Mouse (Mus musculus) heart, postnatal 14 days (tissue): ENCODE measurements around the gene Fam166a. TPM values are rescaled to one million over a fixed set of nuclear protein-coding genes. Genes with fewer than 3 reads are reported as not detected.

Source experiments
- DNase-seq, 2 experiments: peaks; one replicate each; pipeline ENCODE4 v3.0.0; 2021 to 2022
- intact Hi-C: fragments of 180-260 bp; cut with DNase I; formaldehyde crosslinking; loops from one replicate; pipeline ENCODE4 v1.15.1; 2025
- long read RNA-seq, 2 experiments: library from polyadenylated mRNA; stranded (forward); transcript quantifications; one replicate each; pipeline ENCODE4 v2.0.0; 2021
- total RNA-seq, 2 experiments: library from RNA; stranded (reverse); gene quantifications; 2 replicates each; pipeline ENCODE4 v1.2.3; 2021

Fam166a gene
- total RNA-seq: not detected
- long read RNA-seq, experiment 1: 0 reads
- long read RNA-seq, experiment 2: 0 reads

DNA sequence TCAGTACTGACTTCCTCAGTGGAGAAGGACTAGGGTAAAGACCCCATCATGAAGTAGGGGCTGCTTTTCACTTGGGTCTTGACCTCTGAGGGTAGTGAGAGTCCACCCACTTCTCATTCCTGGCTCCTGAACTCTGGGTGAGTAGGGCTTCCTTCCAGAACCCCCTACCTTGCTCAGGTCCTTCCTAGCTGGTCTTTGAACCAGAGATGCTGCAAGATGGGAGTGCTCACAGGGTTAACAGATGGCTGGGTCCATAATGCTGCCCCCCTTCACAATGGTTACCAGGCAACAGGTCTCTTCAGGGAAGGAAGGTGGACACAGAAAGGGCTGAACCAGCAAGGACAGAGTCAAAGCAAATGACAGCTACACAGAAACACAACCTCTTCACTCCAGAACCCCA, at the start of gene Fam166a:
Gene Fam166a (plus strand): TSS at position 301 of the 400 bp plus-strand sequence.
- no peak for DNase-seq
- intact Hi-C loops: no loop called here

DNA sequence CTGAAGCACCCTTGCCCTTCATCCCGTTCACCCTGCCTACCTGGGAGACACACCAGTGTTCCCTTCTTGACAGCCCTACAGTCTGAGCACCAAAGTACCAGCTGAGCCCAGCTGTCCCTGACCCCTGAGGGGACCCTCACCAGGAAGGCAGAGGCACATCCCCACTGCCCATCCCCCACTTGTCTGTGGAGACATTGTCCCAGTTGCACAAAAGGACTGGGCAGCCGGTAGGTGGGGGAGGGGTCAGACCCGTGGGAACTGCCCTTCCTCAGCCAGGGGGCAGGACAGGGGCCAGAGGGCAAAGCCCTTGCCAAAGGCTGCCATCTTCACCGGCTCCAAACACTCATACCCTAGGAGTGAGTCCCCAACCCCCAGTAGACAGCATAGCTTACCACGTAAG, 48.8 kb upstream of the Fam166a start:
- no peak for DNase-seq
- intact Hi-C loops: no loop called here

DNA sequence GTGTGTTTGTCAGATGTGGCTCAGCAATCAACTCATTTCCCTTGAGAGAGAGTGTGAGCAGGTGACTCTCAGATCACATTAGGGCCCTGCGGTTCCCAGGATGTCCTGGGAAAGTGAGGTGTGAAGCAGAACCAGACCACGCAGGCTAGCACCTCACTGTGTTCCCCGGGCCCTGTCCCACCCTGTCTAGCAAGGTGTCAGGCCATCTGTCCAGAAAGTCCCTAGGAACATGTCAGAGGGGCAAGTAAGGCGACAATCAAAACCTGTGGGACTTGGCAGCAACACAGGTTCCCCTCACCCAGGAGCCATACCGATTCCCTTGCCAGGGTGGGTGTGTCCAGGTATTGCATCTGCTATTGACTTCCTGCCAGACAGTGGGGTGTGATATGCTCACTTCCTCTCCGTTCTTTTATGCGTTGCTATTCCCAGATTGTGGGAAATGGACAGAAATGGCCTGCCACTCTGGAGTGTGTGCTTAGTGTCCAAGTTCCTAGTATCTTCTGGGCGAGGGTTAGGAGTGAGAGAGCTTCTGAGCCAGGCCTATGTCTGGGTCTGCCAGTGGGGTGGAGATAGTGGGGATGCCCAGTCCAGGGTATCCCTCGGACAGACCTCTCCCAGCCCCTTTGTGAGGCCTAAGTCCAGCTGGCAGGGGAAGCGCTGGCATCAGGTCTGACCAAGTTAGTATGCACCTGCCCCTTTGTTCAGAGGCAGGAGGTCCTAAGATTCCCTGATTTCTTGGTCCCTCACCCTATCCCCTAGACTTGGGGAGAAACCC, 48.0 kb upstream of the Fam166a start:
- intact Hi-C loops: no loop called here
- peak in 1 of 2 experiments; percentile 38 for DNase-seq

- DNase-seq: no peak
- intact Hi-C loops: no loop called here
Observed at GRCm38 (mm10) chr2:25171101-25171768, 47.3 kb upstream of the Fam166a start.

GRCm38 (mm10) chr2:25171769-25172153, 46.8 kb upstream of the Fam166a start:
- no peak for DNase-seq
- intact Hi-C loops: no loop called here

- intact Hi-C loops: no loop called here
Observed at GRCm38 (mm10) chr2:25172629-25173028, 45.9 kb upstream of the Fam166a start.

DNA sequence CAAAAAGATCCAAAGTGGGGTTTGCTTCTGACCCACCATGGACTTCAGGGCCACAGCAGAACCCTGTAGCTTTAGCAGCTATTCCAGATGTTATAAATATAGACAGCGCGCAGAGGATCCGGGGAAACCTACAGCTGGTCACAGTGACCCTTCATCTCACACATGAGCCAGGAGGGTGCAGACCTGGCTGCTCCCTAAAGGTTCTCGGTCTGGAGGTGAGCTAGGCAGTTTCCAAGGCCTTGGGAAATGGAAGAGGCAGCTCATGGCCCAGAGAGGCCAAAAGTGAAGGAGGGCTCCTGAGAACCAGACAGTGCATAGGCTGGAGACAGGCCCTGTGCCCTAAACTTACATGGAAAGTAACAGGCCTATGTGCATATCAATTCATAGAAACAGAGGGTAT, 44.7 kb upstream of the Fam166a start:
- intact Hi-C loops: no loop called here
- no peak for DNase-seq

More at GRCm38 (mm10) chr2:25172629-25173028, 45.9 kb upstream of the Fam166a start:
- DNase-seq: peak in 1 of 2 experiments; percentile 7

DNA sequence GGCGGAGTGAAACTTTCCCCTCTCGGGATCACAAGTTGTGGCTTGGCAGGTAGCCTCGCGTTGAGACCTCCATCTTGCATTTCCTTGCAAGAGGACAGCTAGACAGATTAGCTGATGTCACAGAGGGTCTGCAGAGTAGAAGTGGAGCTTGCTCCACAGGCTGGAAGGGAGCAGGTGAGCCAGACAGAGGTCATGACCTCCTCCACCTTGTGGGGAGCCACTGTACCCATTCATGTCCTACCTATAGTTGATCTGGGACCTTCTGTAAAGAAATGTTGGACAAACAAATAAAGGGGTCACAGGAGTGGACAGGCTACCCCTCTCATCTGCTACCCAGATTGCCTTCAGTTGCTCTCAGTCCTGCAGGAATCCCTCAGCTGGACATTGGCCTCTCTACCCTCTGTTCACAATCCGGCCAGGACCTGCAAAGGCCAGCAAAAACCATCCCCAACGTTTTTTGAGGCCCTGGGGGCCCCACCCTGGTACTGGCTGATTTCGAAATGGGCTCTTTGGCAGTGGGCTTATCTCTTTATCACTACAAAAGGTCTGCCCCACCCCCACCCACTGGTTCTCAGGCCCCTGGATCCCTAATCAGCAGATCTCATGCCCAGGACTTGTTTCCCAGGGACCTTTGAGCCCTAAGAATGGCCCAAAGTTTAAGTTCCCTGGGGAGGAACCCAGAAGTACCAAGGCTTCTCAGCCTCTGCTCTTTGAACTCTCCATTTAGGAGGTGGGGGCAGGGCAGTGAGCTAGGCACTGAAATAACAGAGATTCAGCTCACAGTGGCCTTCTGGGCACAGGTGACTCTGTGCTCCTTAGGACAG, 43.5 kb upstream of the Fam166a start:
- intact Hi-C loops: no loop called here
- DNase-seq: no peak

DNA sequence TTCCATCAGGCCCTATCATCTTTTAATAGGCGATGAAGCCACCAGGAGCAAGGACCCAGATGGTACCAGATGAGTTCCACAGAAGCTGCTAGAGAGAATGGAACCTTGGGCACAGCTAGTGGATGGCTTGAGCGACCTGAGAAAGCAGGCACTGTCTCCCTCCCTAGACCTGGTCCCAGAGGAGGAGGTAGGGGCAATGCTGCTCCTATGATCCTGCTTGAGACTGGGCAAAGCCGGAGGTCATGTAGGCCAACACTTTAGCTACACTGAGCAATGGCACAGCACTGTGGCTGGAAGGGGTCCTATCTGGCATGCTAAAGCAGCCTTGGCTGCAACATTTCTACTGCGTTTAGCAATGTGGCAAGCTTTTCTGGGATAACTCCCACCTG, 42.9 kb upstream of the Fam166a start:
- intact Hi-C loops: no loop called here
- DNase-seq: no peak

- intact Hi-C loops: no loop called here
- peak in 1 of 2 experiments; percentile 14 for DNase-seq
Observed at GRCm38 (mm10) chr2:25176573-25176972, 42.0 kb upstream of the Fam166a start.

- peak in 1 of 2 experiments; percentile 18 for DNase-seq
- intact Hi-C loops: no loop called here
Observed at GRCm38 (mm10) chr2:25177076-25177475, 41.5 kb upstream of the Fam166a start.

DNA sequence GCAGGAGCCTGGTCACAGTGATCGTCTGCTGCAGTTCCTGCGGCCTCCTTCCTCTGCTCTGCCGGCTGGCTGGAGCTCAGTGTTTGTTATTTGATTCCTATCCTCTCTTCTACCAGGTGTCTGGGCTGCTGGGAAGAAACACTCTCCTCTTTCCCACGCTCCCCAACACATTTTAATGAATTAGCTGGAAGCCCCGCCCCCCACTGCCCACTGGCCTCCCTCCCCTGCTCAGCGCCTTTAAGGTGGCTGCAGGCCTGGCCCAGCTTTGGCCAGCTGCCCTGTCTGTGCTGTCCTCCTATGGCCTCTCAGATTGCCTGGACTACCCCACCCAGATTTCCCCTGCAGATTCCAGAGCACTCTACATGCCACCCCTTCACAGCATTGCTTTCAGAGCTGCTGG, 40.9 kb upstream of the Fam166a start:
- intact Hi-C loops: no loop called here
- DNase-seq: peak; percentile 57 to 67

- intact Hi-C loops: no loop called here
- peak in 1 of 2 experiments; percentile 24 for DNase-seq
Observed at GRCm38 (mm10) chr2:25178285-25178972, 40.1 kb upstream of the Fam166a start.

DNA sequence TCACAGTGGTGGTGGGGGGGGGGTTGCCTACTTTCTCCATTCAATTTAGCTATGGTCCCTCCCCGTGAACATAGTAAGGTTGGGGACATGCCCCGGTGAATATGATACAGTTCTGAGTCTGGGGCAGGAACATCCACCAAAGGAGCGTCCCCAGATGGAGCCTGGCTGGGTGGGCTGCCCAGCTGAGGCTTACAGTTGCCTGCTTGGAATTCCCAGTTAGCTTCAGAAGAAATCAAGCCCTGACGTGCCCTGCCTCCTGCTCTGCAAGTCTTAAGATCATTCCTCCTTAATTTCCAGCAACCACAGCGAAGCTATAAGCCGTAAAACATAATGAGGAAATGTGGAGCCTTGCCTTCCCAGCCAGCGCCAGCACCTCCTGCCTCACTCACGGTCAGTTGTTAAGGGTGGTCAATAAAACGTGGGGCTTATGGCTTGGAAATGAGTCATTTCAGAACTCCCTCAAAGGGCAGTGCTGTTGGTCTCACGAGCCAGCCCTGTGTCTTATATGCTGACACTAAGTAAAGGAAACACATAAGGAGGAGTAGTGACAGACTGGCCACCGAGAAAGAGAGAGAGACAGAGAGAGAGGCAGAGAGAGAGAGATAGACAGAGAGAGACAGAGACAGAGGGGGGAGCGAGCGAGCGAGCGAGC, 38.9 kb upstream of the Fam166a start:
- no peak for DNase-seq
- intact Hi-C loops: loop anchor here (2.0 to 5.0 kb wide), 2 partner anchors 17 to 37 kb away; no protein-coding TSS in a partner anchor

DNA sequence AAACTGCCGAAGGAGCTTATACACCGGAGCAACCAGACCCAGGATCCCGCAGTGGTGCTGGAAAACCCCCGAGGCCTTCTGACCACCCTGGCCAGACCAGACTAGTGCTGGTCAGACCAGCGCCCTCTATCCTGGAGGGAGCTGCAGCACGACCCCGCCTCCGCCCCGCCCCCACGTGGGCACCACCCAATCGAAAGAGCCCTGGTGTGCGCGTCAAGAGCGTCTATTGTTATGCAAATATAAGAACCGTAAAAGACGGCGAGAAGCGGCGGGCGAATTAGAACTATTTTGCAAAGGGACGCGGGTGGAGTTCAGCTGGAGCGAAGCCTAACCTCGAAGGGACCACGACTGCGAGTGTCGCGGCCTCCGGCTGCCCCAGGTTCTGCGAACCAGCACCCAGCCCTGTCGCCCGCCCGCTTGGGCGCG, 38.1 kb upstream of the Fam166a start, which contains the start of gene Nrarp:
Gene Nrarp (plus strand): TSS at position 281 of the 426 bp plus-strand sequence.
- intact Hi-C loops: loop anchor here (2.0 to 5.0 kb wide), 2 partner anchors 18 to 38 kb away; no protein-coding TSS in a partner anchor
- peak; percentile 92 to 94 for DNase-seq

GRCm38 (mm10) chr2:25180973-25181890, 37.3 kb upstream of the Fam166a start:
- intact Hi-C loops: loop anchor here (2.0 to 5.0 kb wide), 2 partner anchors 18 to 39 kb away; no protein-coding TSS in a partner anchor
- DNase-seq: peak; percentile 59 to 63

DNA sequence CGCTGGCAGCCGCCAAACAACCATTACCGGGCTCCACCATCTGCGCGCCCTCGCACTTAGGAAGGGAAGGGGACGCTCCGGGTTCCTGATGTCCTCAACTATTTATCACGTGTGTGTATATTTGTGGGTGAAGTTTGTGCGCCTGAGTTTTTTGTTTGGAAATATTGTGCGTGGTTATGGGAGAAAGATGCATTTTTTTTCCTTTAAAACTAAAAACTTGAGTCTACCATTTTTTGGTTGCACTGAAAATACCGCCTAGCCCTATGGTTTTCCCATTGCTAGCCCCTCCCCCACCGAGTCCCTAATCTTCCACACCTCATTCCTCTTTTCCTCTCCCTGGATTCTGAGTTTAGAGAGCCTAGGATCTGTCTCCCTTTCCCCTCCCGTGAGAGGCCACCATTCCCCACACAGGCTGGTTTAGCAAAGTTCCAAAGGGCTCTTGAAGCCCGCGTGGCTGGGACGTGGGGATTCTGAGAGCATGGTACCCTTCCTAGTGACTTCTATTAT, 36.6 kb upstream of the Fam166a start:
- intact Hi-C loops: loop anchor here (2.0 to 5.0 kb wide), 2 partner anchors 19 to 40 kb away; no protein-coding TSS in a partner anchor
- DNase-seq: peak in 1 of 2 experiments; percentile 10

- intact Hi-C loops: loop anchor here (5.0 kb wide), 1 partner anchor 40 kb away; no protein-coding TSS in a partner anchor
- DNase-seq: peak in 1 of 2 experiments; percentile 15
Observed at GRCm38 (mm10) chr2:25182664-25183063, 35.9 kb upstream of the Fam166a start.
